In genomic region chr17:36131516-36132265, GRCm38 (mm10) we compare ENCODE assay signal across 17 mouse cellular contexts. TPM values are rescaled to one million over a fixed set of nuclear protein-coding genes. Genes with fewer than 3 reads are reported as not detected.
DNase-seq lines count a peak whose midpoint lies in the region; ATAC-seq and TF ChIP-seq lines count a peak whose summit lies in the region.
"Had no signal": no experiment of that assay in that cellular context is flagged by ENCODE, and none has a peak within 500 bp of the region (broad histone marks: within the 10 kb centered on the region; RNA-seq: fewer than 3 reads in every experiment).

No protein-coding gene starts in this region.

- in situ Hi-C loops in CH12.LX (cut with MboI; ENCODE audit: low pct_ligation_motif_present, low pct_unique_long_range_greater_than_20kb, low sequenced_read_pairs): loop anchor here (10.0 kb wide), 1 partner anchor 67 kb away; no protein-coding TSS in a partner anchor

- no peaks in the 10 kb centered on the region for H3K27me3 ChIP-seq in kidney, adult 2 months (replicated peaks; ENCODE audit: control insufficient read depth, insufficient read depth, low read length)
- peaks cover 55% of the 10 kb centered on the region for H3K27me3 ChIP-seq in kidney, embryonic 15.5 days
- H3K27me3 ChIP-seq in CH12.LX (replicated peaks): peaks cover 4% of the 10 kb centered on the region
- H3K27me3 ChIP-seq in thymus, adult 2 months (ENCODE audit: control insufficient read depth, insufficient read depth, low read length): no peaks in the 10 kb centered on the region
- H3K27me3 ChIP-seq: Patski had no signal

- H3K4me2 ChIP-seq in kidney, embryonic 15.5 days: no peak overlapping the region
- H3K4me2 ChIP-seq in CH12.LX (ENCODE audit: insufficient read depth, low read depth, poor library complexity, severe bottlenecking): no peak overlapping the region
- H3K4me2 ChIP-seq: neural tube, embryonic 13.5 days had no signal

- 81% methylated on average over 5 of the region's 5 CpGs for WGBS in kidney, adult 2 months
- 69% methylated on average over 5 of the region's 5 CpGs for WGBS in kidney, embryonic 15.5 days
- WGBS in bone marrow, adult 2 months: 80% methylated on average over 5 of the region's 5 CpGs
- 53% methylated on average over 5 of the region's 5 CpGs for WGBS in thymus, adult 2 months

- no peak overlapping the region for H3K9ac ChIP-seq in kidney, embryonic 15.5 days
- no peak overlapping the region for H3K9ac ChIP-seq in CH12.LX (ENCODE audit: insufficient read depth, low read depth)
- H3K9ac ChIP-seq: neural tube, embryonic 13.5 days had no signal

- no peak for ATAC-seq in kidney, embryonic 15.5 days (replicated peaks; ENCODE audit: low FRiP score)
- ATAC-seq: Patski had no signal

- 0 out of 2 replicates have a peak, but pooled peaks cover 2% of the 10 kb centered on the region for H3K4me1 ChIP-seq in kidney, adult 2 months (ENCODE audit: control insufficient read depth, insufficient read depth, low read length)
- H3K4me1 ChIP-seq in kidney, embryonic 15.5 days: no peaks in the 10 kb centered on the region
- H3K4me1 ChIP-seq in CH12.LX (ENCODE audit: control insufficient read depth in 1 of 2, insufficient read depth in 2 of 2): 0 out of 4 replicates have a peak, but pooled peaks cover 0 to 2% of the 10 kb centered on the region in 2 experiments
- H3K4me1 ChIP-seq in bone marrow, adult 2 months (ENCODE audit: control insufficient read depth, insufficient read depth, low read length): peaks cover 1% of the 10 kb centered on the region
- H3K4me1 ChIP-seq in thymus, adult 2 months (replicated peaks; ENCODE audit: control insufficient read depth, insufficient read depth, low read length): peaks cover 55% of the 10 kb centered on the region
- H3K4me1 ChIP-seq: neural tube, embryonic 13.5 days had no signal

- TF ChIP-seq EP300 in CH12.LX (IDR thresholded peaks at IDR 0.05; ENCODE audit: low read length): no peak

- no peak overlapping the region for H3K27ac ChIP-seq in kidney, adult 2 months (ENCODE audit: insufficient read depth, low read depth, low read length)
- H3K27ac ChIP-seq in kidney, embryonic 15.5 days: no peak overlapping the region
- H3K27ac ChIP-seq in CH12.LX (ENCODE audit: insufficient read depth, low read depth): no peak overlapping the region
- no peak overlapping the region for H3K27ac ChIP-seq in bone marrow, adult 2 months (ENCODE audit: control insufficient read depth, insufficient read depth, low read depth, low read length, poor library complexity)
- peak overlapping the region; percentile 83 for H3K27ac ChIP-seq in thymus, adult 2 months (ENCODE audit: control insufficient read depth, insufficient read depth, low read length)
- H3K27ac ChIP-seq: neural tube, embryonic 13.5 days had no signal

- TF ChIP-seq RAD21 in CH12.LX (IDR thresholded peaks at IDR 0.05; ENCODE audit: low read depth, low read length): peak; percentile 38

- H3K9me3 ChIP-seq in kidney, embryonic 15.5 days (replicated peaks): no peaks in the 10 kb centered on the region
- H3K9me3 ChIP-seq in CH12.LX (replicated peaks; ENCODE audit: low read length): no peaks in the 10 kb centered on the region
- H3K9me3 ChIP-seq: neural tube, embryonic 13.5 days had no signal

- no peak for TF ChIP-seq POLR2A in kidney, adult 2 months (IDR thresholded peaks at IDR 0.05; ENCODE audit: low read depth, low read length)
- TF ChIP-seq POLR2A in CH12.LX (IDR thresholded peaks at IDR 0.05; ENCODE audit: low read depth, low read length): no peak
- no peak for TF ChIP-seq POLR2A in bone marrow, adult 2 months (IDR thresholded peaks at IDR 0.05; ENCODE audit: borderline replicate concordance, control insufficient read depth, low read depth, low read length)
- no peak for TF ChIP-seq POLR2A in thymus, adult 2 months (IDR thresholded peaks at IDR 0.05; ENCODE audit: control insufficient read depth, extremely low read depth, insufficient read depth, low read length, poor library complexity)

- intact Hi-C loops in left cerebral cortex, postnatal 10 days (cut with DNase I): loop anchor here (10.0 kb wide), 1 partner anchor 67 kb away; no protein-coding TSS in a partner anchor

- H3K36me3 ChIP-seq in kidney, adult 2 months (ENCODE audit: control insufficient read depth, insufficient read depth, low read length): no peaks in the 10 kb centered on the region
- H3K36me3 ChIP-seq in kidney, embryonic 15.5 days: no peaks in the 10 kb centered on the region
- peaks cover 0 to 3% of the 10 kb centered on the region in 2 experiments for H3K36me3 ChIP-seq in CH12.LX (replicated peaks in 1 of 2; ENCODE audit: control insufficient read depth in 1 of 2, insufficient read depth in 1 of 2, low read length in 1 of 2)
- H3K36me3 ChIP-seq in thymus, adult 2 months (ENCODE audit: control insufficient read depth, insufficient read depth, low read length): no peaks in the 10 kb centered on the region
- H3K36me3 ChIP-seq: neural tube, embryonic 13.5 days had no signal

- peak; percentile 32; the same call in 1 of the 2 replicates for TF ChIP-seq CTCF in kidney, adult 2 months (conservative IDR thresholded peaks at IDR 0.05; ENCODE audit: insufficient read depth, insufficient read length, low read depth, low read length)
- TF ChIP-seq CTCF in CH12.LX (conservative IDR thresholded peaks at IDR 0.05 in 1 of 2, IDR thresholded peaks at IDR 0.05 in 1 of 2; ENCODE audit: low read depth in 2 of 2, low read length in 2 of 2): peak in 1 of 2 experiments; percentile 55; a peak in 2 of 4 replicates
- TF ChIP-seq CTCF in bone marrow, adult 2 months (IDR thresholded peaks at IDR 0.05; ENCODE audit: control insufficient read depth, insufficient read depth, low read length): 0 out of 2 replicates have a peak, but pooled peaks have one; percentile 9
- TF ChIP-seq CTCF in thymus, adult 2 months (IDR thresholded peaks at IDR 0.05; ENCODE audit: borderline replicate concordance, control insufficient read depth, extremely low read depth, insufficient read depth, low read length, poor library complexity): peak; percentile 65; the same call in 1 of the 2 replicates

- no peaks in the 10 kb centered on the region for H3K79me2 ChIP-seq in CH12.LX (replicated peaks; ENCODE audit: control insufficient read depth, extremely low read depth, insufficient read depth, poor library complexity, severe bottlenecking)

- no peak for DNase-seq in kidney, adult 2 months
- DNase-seq in CH12.LX (ENCODE audit: extremely low read depth): peak; percentile 62
- peak; percentile 57 for DNase-seq in thymus, adult 2 months
- no peak for DNase-seq in left cerebral cortex, postnatal 10 days (ENCODE audit: extremely low spot score in 1 of 2, low spot score in 2 of 2)
- DNase-seq in cerebellum, postnatal 36 days: no peak
- DNase-seq: cerebellum, postnatal 10 days; midbrain, embryonic 14.5 days had no signal

- dilution Hi-C loops in CH12.LX (cut with MboI; ENCODE audit: extremely low pct_ligation_motif_present, extremely low pct_unique_long_range_greater_than_20kb, low sequenced_read_pairs): no loop called here

- no peak overlapping the region for H3K4me3 ChIP-seq in kidney, adult 2 months (ENCODE audit: insufficient read depth, low read depth, low read length)
- no peak overlapping the region for H3K4me3 ChIP-seq in kidney, embryonic 15.5 days (replicated peaks)
- H3K4me3 ChIP-seq in CH12.LX (replicated peaks in 1 of 3; ENCODE audit: low read depth in 2 of 3, low read length in 2 of 3, poor library complexity in 1 of 3): no peak overlapping the region
- no peak overlapping the region for H3K4me3 ChIP-seq in bone marrow, adult 2 months (replicated peaks; ENCODE audit: control insufficient read depth, low read depth, low read length)
- no peak overlapping the region for H3K4me3 ChIP-seq in thymus, adult 2 months (ENCODE audit: control insufficient read depth, insufficient read depth, low read length)
- H3K4me3 ChIP-seq: erythroblast, embryonic 14.5 days; neural tube, embryonic 13.5 days had no signal

RNA-seq across cellular contexts. Expression of gene Gm7030, which starts 2.5 kb away (rescaled TPM):
- polyA plus RNA-seq in kidney, adult 2 months (2012; rRNA removed): 0.19 TPM in 1 of 2 replicates, not detected in the other
- polyA plus RNA-seq in kidney, embryonic 15.5 days (2015; fragmentation: Nextera tagmentation; extraction: Ambion mirVana): not detected in 2 replicates
- not detected in 2 replicates for total RNA-seq in CH12.LX (2012; rRNA removed)
- not detected in 2 replicates for total RNA-seq in CH12.LX (2014; rRNA removed)
- polyA plus RNA-seq in CH12.LX (2012; ENCODE audit: insufficient read length, low read depth): not detected in 2 replicates
- polyA plus RNA-seq in bone marrow, adult 2 months (2011; ENCODE audit: insufficient read depth, insufficient read length, low replicate concordance, missing spikeins): not detected in 2 replicates
- 1.7 and 2.4 TPM in 2 replicates for polyA plus RNA-seq in thymus, adult 2 months (2012; rRNA removed)
- not detected for total RNA-seq in left cerebral cortex, postnatal 10 days (2021)
- total RNA-seq: adrenal gland, postnatal 4 days; gastrocnemius, adult 18-20 months; left cerebral cortex, postnatal 36 days had no signal
- polyA plus RNA-seq: heart, postnatal 0 days; lung, embryonic 16.5 days; midbrain, embryonic 14.5 days; neural tube, embryonic 13.5 days; Patski had no signal

RNA-seq across cellular contexts. Expression of gene Gm19684, which starts 10.2 kb away (rescaled TPM):
- polyA plus RNA-seq in kidney, adult 2 months (2012; rRNA removed): 0.15 and 0.36 TPM in 2 replicates
- polyA plus RNA-seq in kidney, embryonic 15.5 days (2015; fragmentation: Nextera tagmentation; extraction: Ambion mirVana): not detected in 2 replicates
- total RNA-seq in CH12.LX (2012; rRNA removed) (0.34 and 0.55 TPM in 2 replicates), CH12.LX (2014; rRNA removed) (0.35 TPM in 1 of 2 replicates, not detected in the other)
- 0.87 and 0.93 TPM in 2 replicates for polyA plus RNA-seq in CH12.LX (2012; ENCODE audit: insufficient read length, low read depth)
- 1.2 TPM in 1 of 2 replicates, not detected in the other for polyA plus RNA-seq in bone marrow, adult 2 months (2011; ENCODE audit: insufficient read depth, insufficient read length, low replicate concordance, missing spikeins)
- polyA plus RNA-seq in thymus, adult 2 months (2012; rRNA removed): 1.4 and 1.7 TPM in 2 replicates
- not detected for total RNA-seq in left cerebral cortex, postnatal 10 days (2021)
- total RNA-seq: gastrocnemius, adult 18-20 months; left cerebral cortex, postnatal 36 days had no signal
- polyA plus RNA-seq: erythroblast, embryonic 14.5 days; heart, postnatal 0 days; lung, embryonic 16.5 days; midbrain, embryonic 14.5 days; neural tube, embryonic 13.5 days had no signal

RNA-seq across cellular contexts. Expression of gene Gm8909, which starts 36.6 kb away (rescaled TPM):
- 0.14 TPM in 1 of 2 replicates, not detected in the other for polyA plus RNA-seq in kidney, adult 2 months (2012; rRNA removed)
- polyA plus RNA-seq in kidney, embryonic 15.5 days (2015; fragmentation: Nextera tagmentation; extraction: Ambion mirVana): not detected in 2 replicates
- total RNA-seq in CH12.LX (2012; rRNA removed): 0.25 and 0.38 TPM in 2 replicates
- total RNA-seq in CH12.LX (2014; rRNA removed): not detected in 2 replicates
- polyA plus RNA-seq in CH12.LX (2012; ENCODE audit: insufficient read length, low read depth): 16.5 and 35.5 TPM in 2 replicates
- 3.0 TPM in 1 of 2 replicates, not detected in the other for polyA plus RNA-seq in bone marrow, adult 2 months (2011; ENCODE audit: insufficient read depth, insufficient read length, low replicate concordance, missing spikeins)
- polyA plus RNA-seq in thymus, adult 2 months (2012; rRNA removed): 20.1 and 20.8 TPM in 2 replicates
- total RNA-seq in left cerebral cortex, postnatal 10 days (2021): not detected
- total RNA-seq: gastrocnemius, adult 18-20 months; left cerebral cortex, postnatal 36 days had no signal
- polyA plus RNA-seq: erythroblast, embryonic 14.5 days; heart, postnatal 0 days; midbrain, embryonic 14.5 days; neural tube, embryonic 13.5 days; Patski had no signal

RNA-seq across cellular contexts. Expression of gene H2-T3, which starts 58.4 kb away (rescaled TPM):
- not detected in 2 replicates for polyA plus RNA-seq in kidney, adult 2 months (2012; rRNA removed)
- not detected in 2 replicates for polyA plus RNA-seq in kidney, embryonic 15.5 days (2015; fragmentation: Nextera tagmentation; extraction: Ambion mirVana)
- total RNA-seq in CH12.LX (2012; rRNA removed): not detected in 2 replicates
- not detected in 2 replicates for total RNA-seq in CH12.LX (2014; rRNA removed)
- polyA plus RNA-seq in CH12.LX (2012; ENCODE audit: insufficient read length, low read depth): 0.74 and 1.3 TPM in 2 replicates
- 0.80 TPM in 1 of 2 replicates, not detected in the other for polyA plus RNA-seq in bone marrow, adult 2 months (2011; ENCODE audit: insufficient read depth, insufficient read length, low replicate concordance, missing spikeins)
- polyA plus RNA-seq in thymus, adult 2 months (2012; rRNA removed): 1.7 and 2.5 TPM in 2 replicates
- total RNA-seq in left cerebral cortex, postnatal 10 days (2021): not detected
- total RNA-seq: adrenal gland, postnatal 4 days; gastrocnemius, adult 18-20 months; left cerebral cortex, postnatal 36 days had no signal
- polyA plus RNA-seq: erythroblast, embryonic 14.5 days; heart, postnatal 0 days; midbrain, embryonic 14.5 days; neural tube, embryonic 13.5 days; Patski had no signal

Comparison
In these comparisons a context has a peak if more than half of its experiments do, and no peak if none do; other contexts are left out.
1. DNase-seq: peak in CH12.LX (single experiment) and thymus, adult 2 months (single experiment); none in kidney, adult 2 months (single experiment), left cerebral cortex, postnatal 10 days (0 of 2) and cerebellum, postnatal 36 days (0 of 2).